ENCODE assay signal across 19 mouse cellular contexts in the genomic region with DNA sequence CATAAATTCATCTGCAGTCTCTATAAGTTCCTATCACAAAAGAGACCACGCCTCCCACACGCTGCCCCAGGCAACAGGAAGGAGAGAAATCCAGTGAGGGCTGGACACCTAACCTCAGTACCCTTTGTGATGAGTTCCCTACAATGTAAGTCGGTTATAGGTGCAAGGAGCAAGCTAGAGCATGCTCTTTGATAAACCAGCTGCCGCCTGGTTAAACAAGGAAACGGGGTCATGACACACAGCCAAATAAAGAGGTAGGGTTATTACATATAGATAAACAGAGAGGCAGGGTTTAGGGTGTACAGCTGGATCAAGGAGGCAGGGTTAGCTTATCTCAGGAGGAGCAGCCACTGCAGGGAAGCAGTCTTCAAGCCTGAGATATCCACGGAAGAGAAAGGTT. TPM values are rescaled to one million over a fixed set of nuclear protein-coding genes. Genes with fewer than 3 reads are reported as not detected.
A peak's percentile ranks its signal among the peaks of the same experiment; 100 is the strongest.
DNase-seq lines count a peak whose midpoint lies in the region; ATAC-seq lines count a peak whose summit lies in the region.
"Had no signal": no experiment of that assay in that cellular context is flagged by ENCODE, and none has a peak within 500 bp of the region (broad histone marks: within the 10 kb centered on the region; RNA-seq: fewer than 3 reads in every experiment).

No protein-coding gene starts in this region.

- peak; percentile 91 for ATAC-seq in intestine, embryonic 16.5 days
- ATAC-seq in megakaryocyte progenitor cell, adult 5-6 weeks (replicated peaks; ENCODE audit: poor library complexity): peak; percentile 92
- ATAC-seq in kidney, embryonic 16.5 days (ENCODE audit: low FRiP score, low TSS enrichment): no peak
- ATAC-seq: forebrain, embryonic 13.5 days; hindbrain, postnatal 0 days; midbrain, embryonic 13.5 days had no signal

- no peaks in the 10 kb centered on the region for H3K36me3 ChIP-seq in intestine, embryonic 16.5 days (ENCODE audit: control insufficient read depth, insufficient read depth, low read length)
- no peaks in the 10 kb centered on the region for H3K36me3 ChIP-seq in kidney, embryonic 16.5 days (ENCODE audit: insufficient read depth, low read length)
- H3K36me3 ChIP-seq: midbrain, embryonic 13.5 days had no signal

- H3K27me3 ChIP-seq in intestine, embryonic 16.5 days (replicated peaks; ENCODE audit: control insufficient read depth, insufficient read depth, low read length): no peaks in the 10 kb centered on the region
- H3K27me3 ChIP-seq in kidney, embryonic 16.5 days (ENCODE audit: insufficient read depth, low read length): no peaks in the 10 kb centered on the region
- H3K27me3 ChIP-seq: forebrain, embryonic 13.5 days; midbrain, embryonic 13.5 days had no signal

- peak overlapping the region; percentile 24; the same call in 1 of the 2 replicates for H3K27ac ChIP-seq in intestine, embryonic 16.5 days (ENCODE audit: low read length)
- no peak overlapping the region for H3K27ac ChIP-seq in kidney, embryonic 16.5 days (ENCODE audit: low read length)
- H3K27ac ChIP-seq: forebrain, embryonic 13.5 days; hindbrain, postnatal 0 days; midbrain, embryonic 13.5 days had no signal

- H3K4me3 ChIP-seq in intestine, embryonic 16.5 days (ENCODE audit: low read length): no peak overlapping the region
- no peak overlapping the region for H3K4me3 ChIP-seq in kidney, embryonic 16.5 days (ENCODE audit: low read length)
- H3K4me3 ChIP-seq: forebrain, embryonic 13.5 days; midbrain, embryonic 13.5 days had no signal

- peaks cover 19% of the 10 kb centered on the region for H3K4me1 ChIP-seq in intestine, embryonic 16.5 days (ENCODE audit: control insufficient read depth, insufficient read depth, low read length)
- H3K4me1 ChIP-seq in kidney, embryonic 16.5 days (ENCODE audit: insufficient read depth, low read length): no peaks in the 10 kb centered on the region
- H3K4me1 ChIP-seq: midbrain, embryonic 13.5 days had no signal

- 39% methylated on average over 6 of the region's 6 CpGs for WGBS in intestine, embryonic 16.5 days
- WGBS in kidney, embryonic 16.5 days: 72% methylated on average over 6 of the region's 6 CpGs

- H3K9me3 ChIP-seq in intestine, embryonic 16.5 days (ENCODE audit: control insufficient read depth, low read length): no peaks in the 10 kb centered on the region
- H3K9me3 ChIP-seq in kidney, embryonic 16.5 days (ENCODE audit: low read length): no peaks in the 10 kb centered on the region
- H3K9me3 ChIP-seq: forebrain, embryonic 13.5 days; midbrain, embryonic 13.5 days had no signal

- intact Hi-C loops in heart, postnatal 25 days (cut with DNase I): no loop called here

- H3K4me2 ChIP-seq in intestine, embryonic 16.5 days (ENCODE audit: low read depth, low read length): no peak overlapping the region
- no peak overlapping the region for H3K4me2 ChIP-seq in kidney, embryonic 16.5 days (replicated peaks; ENCODE audit: low read depth, low read length)
- H3K4me2 ChIP-seq: forebrain, embryonic 13.5 days; midbrain, embryonic 13.5 days had no signal

- DNase-seq in urinary bladder, postnatal 14 days (ENCODE audit: low spot score): peak; percentile 72
- no peak for DNase-seq in urinary bladder, postnatal 10 days (ENCODE audit: low spot score)
- no peak for DNase-seq in heart, postnatal 25 days (ENCODE audit: low spot score)
- no peak for DNase-seq in left cerebral cortex, adult 11 months (ENCODE audit: low spot score)
- DNase-seq: cerebellum, adult 9-10 months; kidney, postnatal 4 days; left cerebral cortex, postnatal 4 days had no signal

- no peak overlapping the region for H3K9ac ChIP-seq in intestine, embryonic 16.5 days (ENCODE audit: low read depth, low read length)
- no peak overlapping the region for H3K9ac ChIP-seq in kidney, embryonic 16.5 days (replicated peaks; ENCODE audit: low read length)
- H3K9ac ChIP-seq: forebrain, embryonic 13.5 days; midbrain, embryonic 13.5 days had no signal

RNA-seq across cellular contexts. Expression of gene Mgat4e, which starts 22.7 kb away (rescaled TPM):
- polyA plus RNA-seq in intestine, embryonic 16.5 days (2015; fragmentation: Nextera tagmentation; extraction: Ambion mirVana): not detected in 2 replicates
- total RNA-seq in megakaryocyte progenitor cell, adult 5-6 weeks (2015): 0.10 TPM in 1 of 2 replicates, not detected in the other
- total RNA-seq in megakaryocyte progenitor cell, adult 5-6 weeks (2017): not detected in 2 replicates
- total RNA-seq in heart, postnatal 25 days (2021): not detected
- polyA plus RNA-seq in kidney, embryonic 16.5 days (2015; fragmentation: Nextera tagmentation; extraction: Ambion mirVana): not detected in 2 replicates
- total RNA-seq: adrenal gland, postnatal 4 days; gastrocnemius, adult 8-10 months; hindbrain, postnatal 0 days; left cerebral cortex, postnatal 4 days had no signal
- polyA plus RNA-seq: embryonic facial prominence, embryonic 11.5 days; forebrain, embryonic 13.5 days; heart, embryonic 14.5 days; hindbrain, postnatal 0 days; lung, embryonic 16.5 days; midbrain, embryonic 13.5 days; neural tube, embryonic 11.5 days had no signal

RNA-seq across cellular contexts. Expression of gene Rabif, which starts 32.3 kb away (rescaled TPM):
- polyA plus RNA-seq in intestine, embryonic 16.5 days (2015; fragmentation: Nextera tagmentation; extraction: Ambion mirVana): 37.6 and 41.2 TPM in 2 replicates
- total RNA-seq in megakaryocyte progenitor cell, adult 5-6 weeks (2015): 20.0 and 25.6 TPM in 2 replicates
- total RNA-seq in megakaryocyte progenitor cell, adult 5-6 weeks (2017): 15.4 and 15.5 TPM in 2 replicates
- 1 to 10 TPM; 8.4 to 8.9 TPM for total RNA-seq in heart, postnatal 25 days (2021)
- polyA plus RNA-seq in kidney, embryonic 16.5 days (2015; fragmentation: Nextera tagmentation; extraction: Ambion mirVana): 46.9 and 47.0 TPM in 2 replicates

RNA-seq across cellular contexts. Expression of gene Kdm5b, which starts 33.2 kb away (rescaled TPM):
- polyA plus RNA-seq in intestine, embryonic 16.5 days (2015; fragmentation: Nextera tagmentation; extraction: Ambion mirVana): 25.4 and 26.3 TPM in 2 replicates
- total RNA-seq in megakaryocyte progenitor cell, adult 5-6 weeks (2015): 16.3 and 24.2 TPM in 2 replicates
- total RNA-seq in megakaryocyte progenitor cell, adult 5-6 weeks (2017): 18.0 and 20.6 TPM in 2 replicates
- total RNA-seq in heart, postnatal 25 days (2021): 10 to 100 TPM; 17.0 to 20.6 TPM
- 47.4 and 55.4 TPM in 2 replicates for polyA plus RNA-seq in kidney, embryonic 16.5 days (2015; fragmentation: Nextera tagmentation; extraction: Ambion mirVana)
